Mouse (Mus musculus): ENCODE measurements around the gene Fto. TPM values are rescaled to one million over a fixed set of nuclear protein-coding genes. Genes with fewer than 3 reads are reported as not detected.

Fto gene
- polyA plus RNA-seq, 1 experiment from 2014 or later, result 86.9 TPM

DNA sequence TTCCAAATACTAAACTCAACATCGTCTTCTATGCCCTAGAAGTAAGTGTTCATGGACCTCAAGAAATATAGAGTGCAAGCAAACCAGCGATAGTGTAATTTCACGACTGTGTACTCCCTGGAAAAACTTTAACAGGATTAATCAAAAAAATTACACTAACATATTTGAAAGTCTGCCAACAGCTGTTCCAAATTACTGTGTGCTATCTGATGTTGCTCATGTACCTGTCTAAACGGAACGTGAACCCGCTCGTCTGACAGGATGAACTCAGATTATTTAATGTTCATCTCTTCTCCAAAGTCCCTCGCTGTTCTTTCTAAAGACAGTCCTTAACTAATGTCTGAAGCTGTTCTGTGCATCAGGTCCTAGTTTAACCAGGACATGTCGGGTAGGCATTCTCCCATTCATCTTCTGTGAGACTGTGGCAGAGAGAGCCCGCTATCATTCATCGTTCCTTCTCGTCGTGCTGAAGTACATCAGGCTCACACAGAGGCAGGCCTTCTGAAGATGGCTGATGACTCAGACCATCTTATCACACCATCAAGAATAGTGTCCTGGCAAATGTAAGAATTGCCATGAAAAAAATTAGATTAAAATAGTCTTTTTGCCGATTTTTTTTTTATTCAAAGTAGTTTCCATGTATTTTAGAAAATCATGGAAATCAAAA, 93.4 kb downstream of the Fto start:
- no peaks in the 10 kb centered on the region for H3K27me3 ChIP-seq
- H3K9me3 ChIP-seq (replicated peaks), result no peaks in the 10 kb centered on the region
- H3K4me1 ChIP-seq, result 0 out of 2 replicates have a peak, but pooled peaks cover 6% of the 10 kb centered on the region
- H3K4me3 ChIP-seq (replicated peaks), result no peak overlapping the region
- H3K27ac ChIP-seq, result no peak overlapping the region
- H3K4me2 ChIP-seq, result no peak overlapping the region
- no peak for ATAC-seq (replicated peaks; ENCODE audit: low FRiP score)
- 79% methylated on average over 14 of the region's 14 CpGs for WGBS
- no peak overlapping the region for H3K9ac ChIP-seq
- peaks cover 20% of the 10 kb centered on the region for H3K36me3 ChIP-seq

DNA sequence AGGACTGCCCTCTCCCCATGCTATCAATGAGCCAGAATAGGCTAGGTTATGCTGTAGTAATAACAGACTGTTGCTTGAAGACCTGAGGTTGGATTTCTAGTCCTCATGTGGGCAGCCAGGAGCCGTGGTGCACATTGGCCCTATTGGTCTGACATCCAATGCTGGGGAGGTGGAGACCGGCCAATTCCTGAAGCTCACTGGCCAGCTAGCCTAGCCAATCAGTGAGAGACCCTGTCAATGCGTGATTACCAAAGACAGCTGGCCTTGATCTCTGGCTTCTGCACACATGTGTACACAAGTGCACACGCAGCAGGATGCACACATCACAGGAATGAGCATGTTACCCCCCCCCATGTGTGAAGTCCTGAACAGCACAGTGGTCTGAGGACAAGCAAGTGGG, 94.6 kb downstream of the Fto start:
- H3K9me3 ChIP-seq (replicated peaks), result no peaks in the 10 kb centered on the region
- no peak overlapping the region for H3K9ac ChIP-seq
- no peak overlapping the region for H3K4me3 ChIP-seq (replicated peaks)
- H3K4me1 ChIP-seq, result 0 out of 2 replicates have a peak, but pooled peaks cover 6% of the 10 kb centered on the region
- H3K4me2 ChIP-seq, result no peak overlapping the region
- no peaks in the 10 kb centered on the region for H3K27me3 ChIP-seq
- peaks cover 18% of the 10 kb centered on the region for H3K36me3 ChIP-seq
- WGBS, result 81% methylated on average over 4 of the region's 4 CpGs
- no peak for ATAC-seq (replicated peaks; ENCODE audit: low FRiP score)
- no peak overlapping the region for H3K27ac ChIP-seq

DNA sequence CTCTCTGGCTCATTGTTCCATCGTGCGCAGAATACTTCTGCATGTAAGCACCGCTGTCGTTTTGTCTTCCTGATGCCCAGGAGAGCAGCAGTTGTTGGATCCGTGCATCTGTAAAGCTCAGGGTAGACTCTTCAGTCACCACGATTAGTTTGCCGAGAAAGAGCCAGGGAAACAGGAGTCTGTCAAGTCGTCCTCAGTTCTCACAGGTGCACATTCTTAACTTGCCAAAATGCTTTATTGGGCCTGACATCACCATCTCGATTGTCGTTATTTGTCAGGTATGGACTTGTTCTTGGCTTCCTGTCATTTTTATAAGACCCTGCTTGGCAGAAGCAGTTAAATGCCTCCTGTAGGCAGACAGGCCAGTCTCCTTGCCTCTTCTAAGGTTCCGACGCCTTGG, 96.7 kb downstream of the Fto start:
- 81% methylated on average over 12 of the region's 12 CpGs for WGBS
- H3K36me3 ChIP-seq, result peaks cover 12% of the 10 kb centered on the region
- no peak overlapping the region for H3K27ac ChIP-seq
- H3K4me3 ChIP-seq (replicated peaks), result no peak overlapping the region
- no peak overlapping the region for H3K4me2 ChIP-seq
- H3K9me3 ChIP-seq (replicated peaks), result no peaks in the 10 kb centered on the region
- H3K27me3 ChIP-seq, result no peaks in the 10 kb centered on the region
- 0 out of 2 replicates have a peak, but pooled peaks cover 6% of the 10 kb centered on the region for H3K4me1 ChIP-seq
- H3K9ac ChIP-seq, result no peak overlapping the region
- ATAC-seq (replicated peaks; ENCODE audit: low FRiP score), result no peak

DNA sequence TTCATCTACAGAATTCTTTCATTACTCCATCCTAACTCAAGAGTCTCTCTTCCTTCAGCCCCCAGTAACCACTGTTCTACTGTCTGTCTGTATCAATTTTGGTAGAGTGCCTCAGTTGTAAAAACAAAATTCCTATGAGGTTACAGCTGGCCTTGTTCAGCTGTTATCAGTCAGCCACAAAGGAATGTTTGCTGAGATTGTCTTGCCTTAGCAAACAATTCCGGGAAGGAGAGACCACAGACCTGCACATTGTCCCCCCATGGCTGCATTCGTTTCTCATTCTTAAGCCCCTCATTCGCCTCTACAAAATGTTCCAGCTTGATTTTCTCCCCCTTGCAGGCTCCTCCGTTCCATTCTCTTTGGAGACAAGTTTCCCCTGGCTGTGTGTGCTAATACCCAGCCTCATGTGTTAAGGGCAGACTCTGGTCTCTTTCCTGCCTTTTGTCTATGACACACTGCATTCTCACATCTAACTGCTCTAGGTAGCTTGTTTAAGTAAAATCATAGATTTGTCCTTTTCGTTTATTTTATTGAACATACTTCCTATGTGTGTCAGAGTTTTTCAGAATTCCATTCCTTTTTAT, 111.3 kb downstream of the Fto start:
- Histone ChIP-seq H3K4me2 (no peak overlapping the region), H3K27ac (no peak overlapping the region), H3K27me3 (no peaks in the 10 kb centered on the region), H3K36me3 (peaks cover 9% of the 10 kb centered on the region; the same call in 1 of the 2 replicates), H3K9ac (no peak overlapping the region), H3K4me1 (peaks cover 5% of the 10 kb centered on the region), H3K9me3 (replicated peaks) (no peaks in the 10 kb centered on the region), H3K4me3 (replicated peaks) (no peak overlapping the region)
- 88% methylated on average over 5 of the region's 5 CpGs for WGBS
- ATAC-seq (replicated peaks; ENCODE audit: low FRiP score), result no peak

DNA sequence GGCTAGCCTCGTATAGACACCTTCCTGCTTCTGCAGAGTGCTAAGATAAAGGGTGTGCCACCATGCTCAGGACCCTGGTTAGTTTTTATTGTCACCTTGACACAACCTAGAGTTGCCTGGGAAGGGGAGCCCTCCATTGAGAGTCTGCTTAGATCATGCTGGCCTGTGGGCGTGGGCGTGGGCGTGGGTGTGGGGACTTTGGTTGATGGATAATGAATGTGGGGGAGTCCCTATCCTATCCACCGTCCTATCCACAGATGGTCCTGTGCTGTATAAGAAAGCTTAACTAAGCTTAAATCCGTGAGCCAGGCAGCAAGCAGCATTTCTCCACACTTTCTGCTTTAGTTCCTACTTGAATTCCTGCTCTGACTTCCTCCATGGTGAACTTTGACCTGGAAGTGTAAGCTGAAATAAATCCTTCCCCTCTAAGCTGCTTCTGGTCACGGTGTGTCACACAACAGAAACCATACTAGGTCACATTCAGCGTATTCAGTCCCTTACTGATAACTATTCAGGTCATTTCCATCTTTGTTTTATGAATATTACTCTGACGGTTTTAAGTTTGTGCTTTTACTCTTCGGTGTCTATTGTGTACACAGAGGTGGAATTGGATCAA, 112.0 kb downstream of the Fto start:
- ATAC-seq (replicated peaks; ENCODE audit: low FRiP score), result no peak
- H3K4me1 ChIP-seq, result peaks cover 5% of the 10 kb centered on the region
- no peaks in the 10 kb centered on the region for H3K27me3 ChIP-seq
- no peaks in the 10 kb centered on the region for H3K9me3 ChIP-seq (replicated peaks)
- WGBS, result 67% methylated on average over 10 of the region's 10 CpGs
- H3K9ac ChIP-seq, result no peak overlapping the region
- H3K4me3 ChIP-seq (replicated peaks), result no peak overlapping the region
- no peak overlapping the region for H3K4me2 ChIP-seq
- H3K27ac ChIP-seq, result no peak overlapping the region
- H3K36me3 ChIP-seq, result peaks cover 14% of the 10 kb centered on the region; the same call in 1 of the 2 replicates

DNA sequence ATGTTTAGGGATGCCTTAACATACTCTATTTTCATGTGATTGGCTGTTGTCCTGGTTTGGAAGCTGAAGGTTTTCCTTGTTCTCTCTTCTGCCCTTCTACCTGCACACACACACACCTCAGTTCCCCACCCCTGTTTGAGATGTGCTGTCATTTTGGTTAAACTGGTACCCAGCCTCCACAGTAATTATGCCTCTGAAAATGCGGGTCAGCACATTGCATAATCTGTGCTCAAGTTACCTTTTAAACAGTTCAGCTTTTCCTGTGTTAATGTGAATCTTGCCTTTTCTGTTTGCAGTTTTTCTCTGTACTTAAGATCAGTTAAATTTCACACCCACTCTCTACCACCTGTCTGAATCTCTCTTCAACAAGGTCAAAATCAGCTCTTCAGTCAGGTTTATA, 113.2 kb downstream of the Fto start:
- no peak overlapping the region for H3K9ac ChIP-seq
- peaks cover 5% of the 10 kb centered on the region for H3K4me1 ChIP-seq
- no peak overlapping the region for H3K4me3 ChIP-seq (replicated peaks)
- WGBS, result 50% methylated on average over 1 of the region's 1 CpGs
- ATAC-seq (replicated peaks; ENCODE audit: low FRiP score), result no peak
- no peaks in the 10 kb centered on the region for H3K27me3 ChIP-seq
- peaks cover 18% of the 10 kb centered on the region; the same call in 1 of the 2 replicates for H3K36me3 ChIP-seq
- no peak overlapping the region for H3K4me2 ChIP-seq
- no peaks in the 10 kb centered on the region for H3K9me3 ChIP-seq (replicated peaks)
- no peak overlapping the region for H3K27ac ChIP-seq

DNA sequence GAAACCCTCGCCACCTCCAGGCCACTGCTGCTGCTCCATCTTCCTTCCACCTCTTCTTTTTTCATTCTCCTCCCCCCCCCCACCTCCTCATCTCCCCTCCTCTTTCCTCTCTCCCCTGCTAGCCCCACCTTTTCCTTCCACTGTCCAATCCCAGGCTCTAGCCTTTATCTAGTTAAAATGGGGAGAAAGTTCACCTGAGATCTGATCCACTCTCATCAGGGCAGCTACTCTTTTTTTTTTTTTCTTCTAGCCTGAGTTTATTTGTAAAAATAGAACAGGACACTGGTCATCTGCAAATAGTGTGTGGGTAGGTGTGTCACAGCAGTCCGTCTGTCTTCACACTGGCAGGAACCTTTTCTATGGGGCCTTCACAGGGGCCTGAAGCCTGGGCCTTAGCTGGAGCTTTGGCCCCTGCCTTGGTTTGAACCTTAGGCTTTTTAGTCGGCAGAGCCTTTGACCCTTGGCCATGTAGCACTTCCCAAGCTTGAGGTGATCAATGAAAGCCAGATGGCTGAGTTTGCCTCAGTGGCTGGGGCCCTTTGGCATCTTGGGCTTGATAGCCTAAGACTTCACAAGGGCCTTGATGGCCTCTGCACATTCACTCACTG, 117.1 kb downstream of the Fto start:
- Histone ChIP-seq H3K4me1 (peaks cover 1% of the 10 kb centered on the region), H3K27ac (no peak overlapping the region), H3K9ac (no peak overlapping the region), H3K9me3 (replicated peaks) (peaks cover 3% of the 10 kb centered on the region), H3K4me2 (no peak overlapping the region), H3K4me3 (replicated peaks) (no peak overlapping the region), H3K27me3 (no peaks in the 10 kb centered on the region), H3K36me3 (peaks cover 17% of the 10 kb centered on the region; the same call in 1 of the 2 replicates)
- 95% methylated on average over 3 of the region's 3 CpGs for WGBS
- ATAC-seq (replicated peaks; ENCODE audit: low FRiP score), result no peak

DNA sequence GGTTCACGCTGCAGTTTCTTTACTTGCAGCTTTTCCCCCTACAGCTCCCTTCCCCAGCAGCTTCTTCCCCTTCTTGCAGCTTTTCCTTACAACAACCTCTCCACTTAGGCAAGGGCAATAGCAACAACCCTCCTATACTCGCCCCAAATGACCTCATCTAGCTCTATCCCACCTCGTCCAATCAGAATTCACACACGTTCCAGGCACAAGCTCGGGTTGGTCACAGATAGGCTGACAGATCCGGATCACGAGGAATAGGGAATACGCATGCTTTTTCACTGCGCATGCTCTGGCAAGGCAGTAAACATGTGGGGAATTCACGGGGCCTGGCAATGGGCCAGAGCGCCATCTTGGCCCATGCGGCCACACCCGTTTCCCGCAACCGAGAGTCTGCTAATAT, 122.7 kb downstream of the Fto start:
- no peak for ATAC-seq (replicated peaks; ENCODE audit: low FRiP score)
- no peak overlapping the region for H3K4me3 ChIP-seq (replicated peaks)
- peaks cover 9% of the 10 kb centered on the region for H3K9me3 ChIP-seq (replicated peaks)
- no peaks in the 10 kb centered on the region for H3K4me1 ChIP-seq
- WGBS, result 99% methylated on average over 15 of the region's 15 CpGs
- H3K27me3 ChIP-seq, result no peaks in the 10 kb centered on the region
- H3K36me3 ChIP-seq, result peaks cover 16% of the 10 kb centered on the region; the same call in 1 of the 2 replicates
- no peak overlapping the region for H3K9ac ChIP-seq
- no peak overlapping the region for H3K4me2 ChIP-seq
- no peak overlapping the region for H3K27ac ChIP-seq

DNA sequence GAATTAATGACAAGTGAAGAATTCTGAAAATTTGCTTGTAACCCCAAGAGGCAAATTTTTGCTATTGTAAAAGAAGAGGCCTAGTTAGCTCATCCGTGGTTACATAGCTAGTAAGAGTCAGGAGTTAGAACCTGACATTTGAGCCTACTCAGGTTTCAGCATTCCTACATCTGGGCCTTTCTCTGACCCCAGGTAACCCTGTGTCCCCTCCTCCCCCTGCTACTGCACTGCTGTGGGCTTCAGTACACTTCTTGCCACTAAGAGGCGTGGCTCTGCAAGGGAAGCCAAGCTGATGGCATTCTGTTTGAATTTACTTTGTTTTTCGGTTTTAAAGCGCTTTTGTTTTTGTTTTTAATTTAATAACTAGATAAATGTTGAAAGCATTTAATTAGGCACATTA, 130.6 kb downstream of the Fto start:
- 0 out of 2 replicates have a peak overlapping the region, but pooled peaks have one; percentile 32 for H3K27ac ChIP-seq
- 0 out of 2 replicates have a peak, but pooled peaks have one; percentile 46 for ATAC-seq (replicated peaks; ENCODE audit: low FRiP score)
- H3K4me3 ChIP-seq (replicated peaks), result no peak overlapping the region
- no peaks in the 10 kb centered on the region for H3K9me3 ChIP-seq (replicated peaks)
- peaks cover 34% of the 10 kb centered on the region for H3K4me1 ChIP-seq
- WGBS, result 53% methylated on average over 4 of the region's 4 CpGs
- H3K36me3 ChIP-seq, result 0 out of 2 replicates have a peak, but pooled peaks cover 4% of the 10 kb centered on the region
- H3K27me3 ChIP-seq, result no peaks in the 10 kb centered on the region
- no peak overlapping the region for H3K9ac ChIP-seq
- H3K4me2 ChIP-seq, result no peak overlapping the region

DNA sequence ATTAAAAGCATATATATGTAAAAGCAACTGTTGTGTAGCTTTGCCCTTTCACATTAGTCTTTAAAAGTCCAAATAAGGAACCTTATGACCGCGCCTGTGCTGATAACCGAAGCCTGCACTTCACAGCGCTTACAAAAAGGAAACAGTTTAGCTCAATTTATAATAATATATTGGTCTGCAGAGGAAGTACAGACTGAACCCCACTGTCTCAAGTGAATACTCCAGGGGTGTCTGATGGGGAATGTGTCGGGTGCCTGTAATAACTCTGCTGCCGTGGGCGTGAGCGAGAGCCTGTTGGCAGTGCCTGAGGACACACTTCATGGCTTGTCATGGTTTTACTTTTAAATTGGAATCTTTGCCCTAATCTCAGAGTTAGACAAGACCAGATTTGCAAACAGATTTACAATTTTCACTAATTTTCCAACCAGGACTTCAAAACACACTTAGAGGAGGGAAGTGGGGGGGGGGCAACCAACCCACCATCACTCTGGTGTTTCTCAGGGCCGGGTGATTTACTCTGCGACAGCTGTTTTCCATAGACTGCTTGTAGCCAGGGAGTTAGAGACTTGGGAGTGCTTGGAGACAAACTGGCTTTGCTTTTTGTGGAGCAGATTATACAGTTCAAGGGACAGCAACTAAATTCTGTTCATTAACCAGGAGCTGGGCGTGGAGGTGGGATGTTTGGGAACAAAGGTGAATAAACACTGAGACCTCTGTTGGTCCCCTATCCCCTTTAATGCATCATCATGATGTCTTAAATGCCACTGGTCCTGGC, 131.5 kb downstream of the Fto start:
- Histone ChIP-seq H3K27me3 (no peaks in the 10 kb centered on the region), H3K27ac (peak overlapping the region; percentile 80), H3K4me1 (peaks cover 34% of the 10 kb centered on the region), H3K9me3 (replicated peaks) (no peaks in the 10 kb centered on the region), H3K9ac (no peak overlapping the region), H3K4me3 (replicated peaks) (no peak overlapping the region), H3K4me2 (no peak overlapping the region), H3K36me3 (0 out of 2 replicates have a peak, but pooled peaks cover 4% of the 10 kb centered on the region)
- WGBS, result 43% methylated on average over 11 of the region's 11 CpGs
- peak; percentile 75 for ATAC-seq (replicated peaks; ENCODE audit: low FRiP score)

DNA sequence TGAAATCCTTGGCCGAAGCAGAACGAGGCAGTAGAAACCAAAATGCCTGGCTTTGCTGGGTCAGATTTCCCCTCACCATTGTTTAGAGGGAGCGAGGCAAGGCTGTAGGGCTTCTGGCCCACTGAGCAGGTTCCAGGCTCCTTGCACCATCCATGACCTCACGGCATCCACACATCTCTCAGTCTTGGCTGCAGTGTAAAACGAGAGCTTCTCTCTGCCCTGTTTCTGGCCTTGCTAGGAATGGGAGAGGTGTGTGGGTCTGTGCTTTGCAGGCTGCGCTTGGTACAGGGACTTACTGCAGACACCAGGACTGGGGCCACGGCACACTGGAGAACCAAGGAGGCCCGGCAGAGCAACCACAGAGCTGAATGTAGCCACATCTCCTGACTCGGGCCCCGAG, 132.2 kb downstream of the Fto start:
- H3K4me3 ChIP-seq (replicated peaks), result no peak overlapping the region
- H3K9me3 ChIP-seq (replicated peaks), result no peaks in the 10 kb centered on the region
- H3K27ac ChIP-seq, result peak overlapping the region; percentile 80
- peak; percentile 40 for ATAC-seq (replicated peaks; ENCODE audit: low FRiP score)
- H3K9ac ChIP-seq, result no peak overlapping the region
- 45% methylated on average over 10 of the region's 10 CpGs for WGBS
- H3K27me3 ChIP-seq, result no peaks in the 10 kb centered on the region
- 0 out of 2 replicates have a peak, but pooled peaks cover 4% of the 10 kb centered on the region for H3K36me3 ChIP-seq
- H3K4me2 ChIP-seq, result no peak overlapping the region
- H3K4me1 ChIP-seq, result peaks cover 34% of the 10 kb centered on the region

Data from kidney, embryonic 15.5 days (tissue).